Mouse (Mus musculus): ENCODE measurements around the gene Cnr2. TPM values are rescaled to one million over a fixed set of nuclear protein-coding genes. Genes with fewer than 3 reads are reported as not detected.
A peak's percentile ranks its signal among the peaks of the same experiment; 100 is the strongest.

The Cnr2 gene
- total and polyA plus RNA-seq, 3 experiments = 6.8 to 10.2 TPM; not detected in 1

- TF ChIP-seq UBTF (IDR thresholded peaks at IDR 0.05; ENCODE audit: borderline replicate concordance, insufficient read depth, low read depth, low read length) = no peak
- TF ChIP-seq USF1 (IDR thresholded peaks at IDR 0.05; ENCODE audit: low read depth, low read length) = no peak
- no peak; the same call in 1 of the 2 replicates for TF ChIP-seq MXI1 (IDR thresholded peaks at IDR 0.05; ENCODE audit: low read depth, low read length)
- TF ChIP-seq TBP (IDR thresholded peaks at IDR 0.05; ENCODE audit: low read depth, low read length) = peak; percentile 70
- TF ChIP-seq POLR2AphosphoS2 (IDR thresholded peaks at IDR 0.05; ENCODE audit: low read length) = peak; percentile 46; the same call in 1 of the 2 replicates
- TF ChIP-seq ETS1 (IDR thresholded peaks at IDR 0.05; ENCODE audit: low read depth, low read length) = no peak; the same call in 1 of the 2 replicates
- TF ChIP-seq RCOR1 (IDR thresholded peaks at IDR 0.05; ENCODE audit: low read depth, low read length) = 0 out of 2 replicates have a peak, but pooled peaks have one; percentile 2
- no peak for TF ChIP-seq MYB (IDR thresholded peaks at IDR 0.05; ENCODE audit: low read depth, low read length)
- TF ChIP-seq GABPA (IDR thresholded peaks at IDR 0.05; ENCODE audit: low read depth, low read length) = no peak
Observed at GRCm38 (mm10) chr4:135875991-135876582, 19.1 kb upstream of the Cnr2 start (continued).

- H3K79me2 ChIP-seq (ENCODE audit: control insufficient read depth, insufficient read depth, low read length, poor library complexity) = peaks cover 22% of the 10 kb centered on the region
- peak overlapping the region; percentile 76 for H3K9ac ChIP-seq (ENCODE audit: control insufficient read depth, low read depth, low read length, poor library complexity, severe bottlenecking)
- TF ChIP-seq MYC (IDR thresholded peaks at IDR 0.05; ENCODE audit: low read depth, low read length) = peak; percentile 75; the same call in 1 of the 2 replicates
- TF ChIP-seq POLR2AphosphoS2 (IDR thresholded peaks at IDR 0.05; ENCODE audit: low read length) = no peak
- peak; percentile 74 for TF ChIP-seq ETS1 (IDR thresholded peaks at IDR 0.05; ENCODE audit: low read depth, low read length)
- peak; percentile 66; the same call in 1 of the 2 replicates for TF ChIP-seq BHLHE40 (IDR thresholded peaks at IDR 0.05; ENCODE audit: borderline replicate concordance, low read depth, low read length)
- TF ChIP-seq NELFE (IDR thresholded peaks at IDR 0.05; ENCODE audit: low read depth, low read length) = peak; percentile 34; the same call in 1 of the 2 replicates
- TF ChIP-seq SIN3A (IDR thresholded peaks at IDR 0.05; ENCODE audit: low read length) = peak; percentile 80; the same call in 1 of the 2 replicates
- peak; percentile 41; the same call in 1 of the 2 replicates for TF ChIP-seq HCFC1 (IDR thresholded peaks at IDR 0.05; ENCODE audit: low read depth, low read length)
- 0 out of 2 replicates have a peak, but pooled peaks have one; percentile 5 for TF ChIP-seq TCF12 (IDR thresholded peaks at IDR 0.05; ENCODE audit: low read depth, low read length)
- TF ChIP-seq GABPA (IDR thresholded peaks at IDR 0.05; ENCODE audit: low read depth, low read length) = no peak
- TF ChIP-seq TBP (IDR thresholded peaks at IDR 0.05; ENCODE audit: low read depth, low read length) = no peak
- TF ChIP-seq ZKSCAN1 (IDR thresholded peaks at IDR 0.05; ENCODE audit: low read depth, low read length) = no peak
- 0 out of 4 replicates have a peak, but pooled peaks of 1 of the 2 experiments have one; percentile 49 for TF ChIP-seq POLR2A (IDR thresholded peaks at IDR 0.05; ENCODE audit: control insufficient read depth in 1 of 2, insufficient read depth in 1 of 2, low read depth in 1 of 2, low read length in 2 of 2, poor library complexity in 1 of 2)
- 0 out of 2 replicates have a peak, but pooled peaks have one; percentile 3 for TF ChIP-seq RCOR1 (IDR thresholded peaks at IDR 0.05; ENCODE audit: low read depth, low read length)
- TF ChIP-seq MEF2A (IDR thresholded peaks at IDR 0.05; ENCODE audit: extremely low read depth, insufficient replicate concordance, low read depth, low read length, poor library complexity, severe bottlenecking) = no peak
- TF ChIP-seq USF1 (IDR thresholded peaks at IDR 0.05; ENCODE audit: low read depth, low read length) = peak; percentile 84
- TF ChIP-seq TAL1 (IDR thresholded peaks at IDR 0.05; ENCODE audit: low read length) = no peak
- TF ChIP-seq ZMIZ1 (IDR thresholded peaks at IDR 0.05; ENCODE audit: low read depth, low read length) = no peak; the same call in 1 of the 2 replicates
- peak; percentile 86 for TF ChIP-seq MXI1 (IDR thresholded peaks at IDR 0.05; ENCODE audit: low read depth, low read length)
- TF ChIP-seq MAX (IDR thresholded peaks at IDR 0.05; ENCODE audit: low read length) = peak; percentile 79
- peak overlapping the region; percentile 62 to 68 for H3K4me3 ChIP-seq (ENCODE audit: control insufficient read depth in 1 of 2, insufficient read depth in 1 of 2, low read depth in 2 of 2, low read length in 2 of 2)
- no peaks in the 10 kb centered on the region for H3K9me3 ChIP-seq (replicated peaks; ENCODE audit: insufficient read depth, low read length)
- H3K36me3 ChIP-seq (ENCODE audit: control insufficient read depth in 1 of 2, insufficient read depth in 2 of 2, low read length in 2 of 2) = peaks cover 12 to 28% of the 10 kb centered on the region in 2 experiments
- peak overlapping the region; percentile 96 for H3K27ac ChIP-seq (ENCODE audit: control insufficient read depth, low read depth, low read length)
- peak; percentile 90 for DNase-seq (ENCODE audit: low read depth, low spot score)
- peaks cover 19 to 32% of the 10 kb centered on the region in 2 experiments for H3K4me1 ChIP-seq (ENCODE audit: control insufficient read depth in 1 of 2, insufficient read depth in 2 of 2, low read length in 2 of 2)
- no peaks in the 10 kb centered on the region for H3K27me3 ChIP-seq (ENCODE audit: control insufficient read depth in 1 of 2, insufficient read depth in 2 of 2, low read length in 2 of 2)
Observed at GRCm38 (mm10) chr4:135876583-135877020, 18.6 kb upstream of the Cnr2 start.
